Mouse (Mus musculus) lung, postnatal 36 days (tissue): Measurements from ENCODE around the gene Osr1.

Experiments
- DNase-seq: peaks from one replicate; pipeline ENCODE4 v3.0.0; 2022; ENCODE audit warnings: mixed read lengths

The Osr1 gene

DNA sequence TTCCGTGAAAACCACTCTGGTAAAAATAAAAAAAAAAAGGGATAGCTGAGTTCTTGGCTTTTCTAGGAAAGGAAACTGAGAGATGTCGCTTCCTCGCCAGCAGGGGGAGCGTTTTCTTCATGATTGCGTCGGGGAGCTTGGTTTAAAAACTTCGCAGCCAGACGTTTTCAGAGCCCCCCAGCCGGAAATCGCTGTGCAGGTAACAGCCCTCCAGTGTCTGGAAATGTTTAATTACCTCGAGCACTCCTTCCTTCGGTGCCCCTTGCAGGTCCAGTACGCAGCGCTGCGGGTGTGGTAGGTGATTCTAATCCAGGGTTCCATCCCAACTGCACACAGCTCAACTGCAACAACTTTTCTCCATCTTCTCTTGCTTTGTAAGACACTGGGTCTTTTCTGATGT, at the start of gene Osr1:
Gene Osr1 (plus strand): TSS at position 146 of the 400 bp plus-strand sequence.
- peak; percentile 57 for DNase-seq

DNA sequence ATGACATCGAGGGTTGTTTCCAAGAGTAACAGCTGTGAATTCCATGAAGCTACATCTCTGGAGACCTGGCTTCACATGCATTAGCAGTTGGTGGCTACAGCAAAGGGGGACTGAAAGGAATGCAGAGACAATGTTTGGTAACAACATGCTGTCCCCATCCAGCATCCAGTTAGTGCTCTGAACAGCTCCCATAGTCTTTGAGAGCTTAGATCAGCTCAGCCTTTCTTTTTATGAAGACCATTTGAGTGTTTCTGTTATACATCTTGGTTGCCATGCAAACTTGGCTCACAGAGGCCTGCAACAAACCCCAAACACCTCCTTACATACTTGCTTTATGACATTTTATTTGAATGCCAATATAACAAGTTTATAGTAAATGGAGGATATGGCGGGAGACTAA, 19.6 kb upstream of the Osr1 start:
- no peak for DNase-seq

DNA sequence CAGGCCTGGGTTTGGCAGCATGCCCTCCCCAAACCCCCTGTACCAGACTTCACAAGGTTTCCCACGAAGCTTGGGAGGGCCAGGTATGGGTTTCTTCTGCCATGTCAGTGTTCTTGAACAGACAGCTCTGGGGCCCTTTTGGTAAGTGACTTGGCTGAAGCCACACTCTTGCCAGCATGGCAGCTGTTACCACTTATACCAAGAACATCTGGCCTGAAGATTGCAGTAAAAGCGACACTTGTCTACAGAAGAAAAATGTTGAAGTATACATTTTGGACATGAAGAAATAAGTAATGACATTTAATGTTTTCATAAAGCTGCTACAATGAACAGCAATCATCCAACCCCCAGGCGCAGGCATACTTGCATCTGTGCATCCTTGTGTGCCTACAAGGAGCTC, 5.0 kb upstream of the Osr1 start:
- DNase-seq = no peak

DNA sequence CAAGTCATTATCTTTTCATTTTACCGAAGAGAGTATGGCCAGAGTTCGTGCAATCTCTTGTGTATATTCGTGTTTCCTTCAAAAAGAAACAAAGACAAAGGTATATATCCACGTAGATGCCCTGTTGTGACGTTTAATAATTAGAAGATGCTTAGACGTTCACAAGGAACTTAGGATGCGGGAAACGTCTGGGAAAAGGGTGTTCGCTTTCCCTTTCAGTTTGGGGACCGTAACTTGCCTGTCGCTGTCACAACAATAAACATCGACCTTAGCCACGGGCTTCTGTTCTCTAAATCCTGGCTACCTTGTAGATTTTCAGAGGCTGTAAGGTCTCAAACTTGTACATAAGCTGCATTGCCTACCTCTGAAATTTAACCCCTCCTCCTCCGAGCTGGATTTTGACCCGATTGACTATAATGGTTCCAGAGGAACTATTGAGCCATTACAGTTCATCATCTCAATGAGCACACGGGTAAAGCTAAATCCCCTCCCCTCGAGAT, 630 bp downstream of the Osr1 start:
- DNase-seq = no peak

DNA sequence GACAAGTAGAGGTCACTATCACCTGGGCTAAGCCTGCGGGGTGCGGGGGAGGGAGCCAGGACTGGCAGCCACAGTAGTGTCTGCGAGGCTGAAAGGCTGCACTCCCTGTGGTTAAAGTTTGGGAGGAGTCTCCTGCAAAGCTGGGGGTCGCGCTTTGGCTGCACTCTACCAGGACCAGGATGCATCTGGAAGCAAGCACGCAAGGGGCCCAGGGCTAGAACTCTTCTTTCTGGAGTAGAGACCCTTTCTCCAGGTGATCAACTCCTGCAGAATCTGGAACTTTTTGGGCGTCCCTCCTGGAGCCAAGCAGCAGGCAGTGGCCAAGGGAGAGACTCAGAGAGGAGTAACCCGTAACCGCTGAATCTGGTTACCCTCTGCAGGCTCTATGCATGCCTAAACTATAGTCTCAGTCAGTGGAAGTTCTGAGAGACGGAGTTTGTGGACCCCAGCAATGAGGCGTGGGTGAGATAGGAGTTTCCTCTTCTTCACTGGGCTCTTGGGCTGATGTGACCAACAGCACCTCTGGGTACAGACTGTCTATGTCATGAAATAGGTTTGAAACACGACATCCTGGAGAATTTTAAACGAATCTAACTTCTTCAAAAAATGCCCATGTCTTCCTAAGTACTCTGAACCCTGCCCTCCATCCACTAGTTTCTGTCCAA, 1.5 kb downstream of the Osr1 start:
- DNase-seq = no peak

DNA sequence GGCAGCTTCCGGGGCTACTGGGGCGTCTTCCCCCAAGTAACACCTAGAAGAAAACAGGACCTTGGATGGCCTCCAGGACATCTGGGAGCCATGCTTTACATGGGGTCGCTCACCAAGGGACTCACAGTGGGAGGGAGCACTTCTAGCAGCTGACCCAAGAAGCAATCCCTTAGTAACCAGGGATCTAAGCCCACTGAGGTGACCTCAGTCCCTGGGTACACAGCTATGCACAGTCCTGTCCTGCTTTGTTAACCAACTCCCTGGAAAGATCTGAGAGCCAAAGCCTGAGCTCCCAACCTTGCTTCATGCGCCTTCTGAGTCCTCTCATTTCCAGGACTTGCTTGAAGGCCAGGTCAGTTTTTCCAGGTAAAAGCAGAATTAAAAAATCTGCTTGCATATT, 2.1 kb downstream of the Osr1 start:
- no peak for DNase-seq

DNA sequence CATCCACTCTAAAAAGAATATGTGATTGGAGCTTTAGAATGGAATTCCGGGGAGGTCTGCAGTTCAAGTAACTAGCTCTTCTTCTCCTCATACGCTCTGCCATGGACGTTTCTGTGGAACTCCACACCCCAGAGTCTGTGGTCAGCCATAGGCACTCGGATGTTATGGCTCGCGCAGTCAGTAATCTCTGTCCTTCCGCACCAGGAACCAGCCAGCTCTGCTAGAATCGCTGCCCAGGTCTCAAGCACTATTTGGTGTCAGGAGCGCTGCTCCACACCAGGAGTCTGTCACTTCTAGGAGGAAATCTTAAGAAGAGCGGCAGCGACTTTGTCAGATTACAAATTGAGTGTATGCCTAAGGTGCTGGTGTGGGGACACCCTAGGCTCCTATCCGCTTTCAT, 3.8 kb downstream of the Osr1 start:
- DNase-seq = no peak

DNA sequence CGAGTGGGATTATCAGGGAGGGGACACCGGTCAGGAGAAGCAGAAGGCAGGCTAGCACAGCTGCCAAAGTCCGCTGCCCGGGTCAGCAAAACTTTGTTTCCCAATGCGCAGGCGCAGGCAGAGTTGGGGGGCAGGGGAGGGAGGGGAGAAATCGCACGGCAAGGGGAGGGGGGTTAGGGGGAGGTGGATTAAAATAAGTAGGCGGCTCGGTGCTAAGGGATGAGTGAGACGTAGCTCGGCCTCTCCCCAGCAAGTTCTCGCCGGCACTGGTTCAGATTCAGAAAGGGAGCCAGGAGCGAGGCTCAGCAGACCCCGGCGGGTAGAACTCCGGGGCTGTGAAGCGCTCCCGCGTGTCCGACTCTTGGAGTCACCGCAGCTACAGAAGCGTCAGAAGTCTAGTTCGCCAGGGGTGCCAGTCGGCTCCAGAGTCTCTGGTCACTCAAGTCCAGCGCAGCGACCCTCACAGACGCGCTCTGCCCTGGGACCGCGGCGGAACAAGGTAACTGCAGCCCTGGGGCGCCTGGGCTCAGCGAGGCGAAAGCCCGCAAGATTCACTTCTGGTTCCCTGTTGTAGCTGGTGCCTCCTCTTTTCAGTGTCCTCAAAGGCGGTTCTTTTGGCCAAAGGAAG, 4.4 kb downstream of the Osr1 start:
- DNase-seq = peak; percentile 30

DNA sequence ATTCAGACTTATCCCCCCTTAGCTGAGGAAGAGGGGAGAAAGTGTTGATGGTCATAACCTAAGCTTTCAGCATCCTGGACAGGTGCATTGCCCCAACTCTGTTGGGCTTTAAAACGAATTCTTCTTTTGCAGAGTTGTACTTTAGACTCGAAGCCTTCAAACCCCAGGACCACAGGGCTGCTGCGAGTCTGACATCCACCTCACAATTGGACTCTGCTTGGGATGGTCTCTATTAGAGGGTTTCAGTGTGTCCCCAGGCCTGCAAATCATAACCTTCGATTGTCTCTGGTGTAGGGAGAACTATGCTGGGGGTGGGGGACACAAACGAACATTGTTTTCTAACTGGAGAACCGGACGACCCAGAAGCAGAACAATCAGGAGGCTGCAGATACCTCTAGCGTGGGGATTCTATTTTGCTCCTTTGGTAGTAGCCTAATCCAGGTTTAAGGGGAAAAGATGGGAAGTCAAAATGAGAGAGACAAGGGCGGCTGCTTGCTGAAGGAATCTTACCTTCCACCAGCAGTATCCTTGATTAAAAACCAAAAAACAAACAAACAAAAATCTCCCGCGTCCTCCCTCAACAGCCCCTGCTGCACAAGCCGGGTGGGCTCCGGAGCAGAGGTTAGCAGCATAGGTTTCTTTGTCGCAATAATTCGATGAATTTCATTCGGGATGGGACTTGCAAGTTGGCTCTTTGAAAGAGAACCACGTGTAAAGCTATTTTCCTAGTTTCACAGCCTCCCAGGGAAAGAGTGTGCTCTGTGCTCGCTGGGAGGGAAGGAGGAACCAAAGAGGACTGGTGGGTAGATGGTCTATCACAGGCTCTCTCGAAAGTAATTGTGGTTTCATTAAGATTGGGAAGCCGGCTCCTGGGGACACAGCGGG, 5.5 kb downstream of the Osr1 start:
- DNase-seq = no peak

DNA sequence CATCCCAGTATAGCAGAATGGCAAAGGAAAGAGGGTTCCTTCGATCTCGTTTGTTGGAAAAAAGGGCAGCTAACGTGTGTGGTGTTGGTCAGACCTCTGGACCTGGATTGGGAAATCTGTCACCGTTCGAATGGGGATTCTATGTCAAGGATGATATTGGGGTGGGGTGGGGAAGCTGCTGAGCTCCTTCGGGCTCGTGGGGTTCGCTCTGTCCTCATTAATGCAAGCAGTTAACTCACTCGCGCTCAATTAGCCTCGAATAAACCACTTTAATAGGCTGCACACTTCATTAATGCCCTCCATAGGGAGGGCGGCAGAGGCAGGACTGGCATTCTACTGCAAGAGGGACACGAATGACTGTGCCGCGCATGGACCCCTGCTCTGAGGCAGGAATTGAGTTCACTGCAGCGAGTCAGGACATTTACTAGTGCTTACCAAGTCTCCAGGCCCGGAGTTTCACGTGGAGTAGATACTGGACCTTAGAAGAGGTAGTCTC, 6.2 kb downstream of the Osr1 start:
- no peak for DNase-seq

DNA sequence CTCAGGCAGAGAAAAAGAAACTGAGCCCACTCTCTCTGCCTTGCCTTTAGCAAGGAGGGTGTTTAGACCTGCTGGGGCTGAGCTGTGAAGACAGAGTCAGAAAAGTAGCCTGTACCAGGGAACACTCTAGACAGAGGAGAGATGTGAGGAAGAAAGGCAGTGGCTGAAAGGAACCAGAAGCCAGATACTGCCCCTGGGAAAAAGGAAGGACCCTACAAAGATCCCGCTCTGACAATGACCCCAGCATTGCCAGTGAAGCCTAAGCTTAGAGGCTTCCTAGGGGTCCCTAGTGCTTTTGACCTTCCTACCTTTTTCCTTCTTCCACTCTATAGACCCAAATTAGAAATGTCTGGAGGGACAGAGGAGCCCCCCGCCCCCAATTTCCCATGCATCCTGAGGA, 7.7 kb downstream of the Osr1 start:
- no peak for DNase-seq

DNA sequence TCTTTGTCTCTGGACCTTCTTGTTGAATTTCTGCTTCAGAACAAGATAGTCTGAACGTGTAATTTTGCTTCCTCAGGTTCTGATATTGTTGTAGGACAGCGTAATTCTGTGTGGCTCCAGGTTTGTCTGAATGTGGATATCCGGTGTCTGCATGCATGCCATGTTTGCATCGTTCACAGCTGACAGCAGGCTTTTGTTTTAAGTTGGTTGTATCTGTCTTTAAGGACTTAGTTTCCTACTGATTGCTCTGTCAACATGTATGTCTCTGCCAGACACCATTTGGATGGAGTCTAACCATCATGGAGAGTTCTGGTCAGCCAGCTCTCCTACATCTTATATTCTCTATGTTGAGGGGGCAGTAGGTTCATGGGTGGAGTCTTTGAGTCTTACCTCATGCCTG, 8.7 kb downstream of the Osr1 start:
- DNase-seq = no peak

DNA sequence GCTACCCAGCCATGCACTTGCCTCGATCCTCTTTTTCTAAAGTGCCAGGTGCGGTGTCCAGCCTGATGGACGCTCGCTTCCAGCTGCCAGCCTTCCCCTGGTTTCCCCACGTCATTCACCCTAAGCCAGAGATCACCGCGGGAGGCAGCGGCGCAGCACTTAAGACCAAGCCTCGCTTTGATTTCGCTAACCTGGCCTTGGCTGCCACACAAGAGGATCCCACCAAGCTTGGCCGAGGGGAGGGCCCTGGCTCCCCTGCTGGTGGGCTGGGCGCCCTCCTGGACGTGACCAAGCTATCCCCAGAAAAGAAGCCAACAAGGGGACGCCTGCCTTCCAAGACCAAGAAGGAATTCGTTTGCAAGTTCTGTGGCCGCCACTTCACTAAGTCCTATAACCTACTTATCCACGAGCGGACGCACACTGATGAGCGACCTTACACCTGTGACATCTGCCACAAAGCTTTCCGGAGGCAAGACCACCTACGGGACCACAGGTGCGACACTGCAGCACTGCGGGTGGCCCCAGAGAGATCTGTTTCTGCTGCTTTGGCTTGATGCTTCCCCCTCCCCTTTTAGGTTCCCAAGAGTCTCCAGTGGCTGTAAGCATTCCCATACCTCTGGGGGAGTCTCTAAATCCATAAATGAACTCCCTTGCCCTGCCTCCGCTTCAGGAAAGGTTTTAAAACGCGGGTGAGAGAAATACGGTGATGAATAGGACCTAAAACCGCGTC, 9.6 kb downstream of the Osr1 start:
- no peak for DNase-seq

DNA sequence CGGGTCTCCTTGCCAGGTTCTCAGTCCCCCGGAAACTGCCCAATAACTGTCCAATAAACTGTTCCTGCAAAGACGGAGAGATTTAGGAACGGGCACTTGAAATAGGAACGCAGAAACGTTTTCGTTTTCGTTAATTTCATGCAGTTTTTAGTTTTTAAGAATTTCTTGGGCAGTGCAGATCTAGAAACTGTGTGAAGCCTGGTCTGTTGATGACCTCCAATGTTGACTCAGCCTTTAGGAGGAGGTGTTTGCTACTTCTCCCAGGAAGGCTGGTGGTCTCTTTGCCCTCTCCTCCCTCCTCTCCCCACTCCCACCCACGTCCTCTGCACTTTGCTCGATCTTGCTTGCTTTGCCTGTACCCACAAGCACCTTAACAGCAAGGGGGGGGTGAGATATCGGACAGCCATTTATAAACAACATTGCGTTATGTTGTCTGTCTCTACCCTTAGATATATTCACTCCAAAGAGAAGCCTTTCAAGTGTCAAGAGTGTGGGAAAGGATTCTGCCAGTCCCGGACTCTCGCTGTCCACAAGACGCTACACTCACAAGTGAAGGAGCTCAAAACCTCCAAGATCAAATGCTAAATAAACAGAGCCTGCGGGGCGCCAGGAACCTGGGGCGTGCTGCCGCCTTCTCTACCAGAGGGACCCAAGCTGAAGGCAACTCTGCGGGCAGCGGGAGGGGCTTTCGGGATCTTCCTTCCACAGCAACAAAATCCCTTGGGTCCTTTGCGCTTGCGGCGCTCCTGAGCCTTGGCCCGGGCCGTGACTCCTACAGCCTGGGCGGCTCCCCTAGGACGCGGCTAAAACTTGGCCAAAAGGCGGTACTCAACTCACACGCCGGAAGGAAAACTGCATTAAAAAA, 10.4 kb downstream of the Osr1 start:
- DNase-seq = peak; percentile 16

DNA sequence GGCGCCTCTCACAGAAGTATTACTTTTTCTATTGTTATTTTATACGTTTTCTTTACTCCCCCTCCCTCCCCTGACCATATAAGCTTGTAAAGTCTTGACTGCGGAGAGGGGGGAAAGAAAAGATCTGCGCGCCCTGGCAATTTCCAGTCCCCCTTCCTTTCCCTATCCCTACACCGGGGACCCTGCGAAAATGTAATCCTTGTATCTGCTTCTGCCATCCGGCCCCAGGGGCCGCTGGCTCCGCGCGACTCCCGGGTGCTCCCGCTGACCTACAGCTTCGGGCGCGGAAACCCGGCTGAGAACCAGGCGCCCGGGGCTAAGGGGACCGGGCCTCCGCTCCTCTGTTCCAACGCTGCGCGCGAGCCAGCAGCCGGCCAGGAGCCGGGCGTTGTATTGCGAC, 11.1 kb downstream of the Osr1 start:
- no peak for DNase-seq

DNA sequence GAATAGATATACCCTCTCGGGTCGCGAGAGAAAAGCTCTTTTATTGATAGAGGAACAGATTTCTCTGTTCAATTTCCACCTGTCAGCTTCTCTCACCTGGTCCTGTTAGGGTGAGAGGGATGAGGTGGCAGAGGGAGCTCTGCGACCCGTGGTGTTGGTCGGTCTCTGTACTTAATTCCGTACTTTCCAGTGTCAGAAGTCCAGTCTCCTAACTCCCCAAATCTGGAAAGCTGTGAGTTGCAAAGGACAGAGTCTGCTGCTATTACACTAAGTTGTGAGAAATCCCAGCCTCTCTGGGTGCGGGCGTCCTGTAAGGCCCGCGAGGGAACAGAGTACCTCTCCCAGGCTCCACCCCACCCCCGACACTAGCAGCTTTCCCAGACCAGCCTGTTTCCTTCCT, 11.6 kb downstream of the Osr1 start:
- DNase-seq = no peak

DNA sequence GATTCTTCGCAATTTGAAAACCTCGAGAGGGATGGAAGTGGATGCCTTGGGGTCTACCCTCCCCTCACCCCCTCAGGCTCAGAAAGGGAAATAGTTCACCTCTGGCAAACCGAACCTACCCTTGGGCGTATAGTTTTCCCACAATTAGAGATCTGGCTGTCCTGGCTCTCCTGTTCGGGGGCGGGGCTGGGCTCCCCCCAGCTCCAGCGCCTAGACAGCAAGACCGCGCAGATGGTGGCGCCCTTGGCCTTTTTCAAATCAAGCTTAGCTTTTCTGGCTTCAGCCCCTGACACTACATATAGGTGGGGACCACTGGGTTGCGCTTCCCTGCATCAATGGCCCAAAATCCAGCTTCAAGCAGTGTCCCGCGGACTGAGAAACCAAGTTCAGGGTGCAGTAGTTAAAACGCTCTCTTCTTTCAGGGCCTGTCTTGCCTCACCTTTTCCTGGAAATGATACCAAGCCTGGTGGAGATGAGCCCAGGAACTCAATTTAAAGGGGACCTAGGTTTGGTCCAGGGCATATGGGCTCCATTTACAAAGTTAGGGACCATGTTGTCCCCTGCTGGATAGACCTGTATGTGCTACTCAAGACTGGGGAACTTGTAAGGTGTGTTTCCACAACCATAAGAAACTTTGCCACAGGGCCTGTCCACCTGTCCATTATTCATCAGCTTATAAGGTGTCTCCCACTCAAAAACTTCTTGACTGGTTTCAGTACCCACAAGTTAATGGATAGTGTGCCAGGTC, 12.5 kb downstream of the Osr1 start:
- DNase-seq = no peak

DNA sequence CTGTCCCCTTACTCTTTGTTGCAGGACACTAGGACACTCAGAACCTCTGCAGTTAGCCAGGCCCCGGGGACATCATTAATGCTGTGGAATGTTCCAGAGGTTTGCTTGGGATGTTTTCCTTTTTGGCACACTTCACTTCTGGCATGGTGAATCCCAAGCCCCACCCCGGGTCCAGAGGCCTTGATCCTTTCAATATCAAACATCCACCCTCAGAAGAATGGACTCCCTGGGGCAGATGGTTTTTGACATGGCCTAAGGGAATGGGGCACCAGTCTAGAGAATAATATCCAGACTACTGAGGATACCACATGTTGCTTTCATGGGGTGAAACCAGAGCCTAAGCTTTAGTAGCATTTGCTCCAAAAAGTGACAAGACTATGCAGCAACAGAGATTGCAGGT, 13.5 kb downstream of the Osr1 start:
- no peak for DNase-seq

DNA sequence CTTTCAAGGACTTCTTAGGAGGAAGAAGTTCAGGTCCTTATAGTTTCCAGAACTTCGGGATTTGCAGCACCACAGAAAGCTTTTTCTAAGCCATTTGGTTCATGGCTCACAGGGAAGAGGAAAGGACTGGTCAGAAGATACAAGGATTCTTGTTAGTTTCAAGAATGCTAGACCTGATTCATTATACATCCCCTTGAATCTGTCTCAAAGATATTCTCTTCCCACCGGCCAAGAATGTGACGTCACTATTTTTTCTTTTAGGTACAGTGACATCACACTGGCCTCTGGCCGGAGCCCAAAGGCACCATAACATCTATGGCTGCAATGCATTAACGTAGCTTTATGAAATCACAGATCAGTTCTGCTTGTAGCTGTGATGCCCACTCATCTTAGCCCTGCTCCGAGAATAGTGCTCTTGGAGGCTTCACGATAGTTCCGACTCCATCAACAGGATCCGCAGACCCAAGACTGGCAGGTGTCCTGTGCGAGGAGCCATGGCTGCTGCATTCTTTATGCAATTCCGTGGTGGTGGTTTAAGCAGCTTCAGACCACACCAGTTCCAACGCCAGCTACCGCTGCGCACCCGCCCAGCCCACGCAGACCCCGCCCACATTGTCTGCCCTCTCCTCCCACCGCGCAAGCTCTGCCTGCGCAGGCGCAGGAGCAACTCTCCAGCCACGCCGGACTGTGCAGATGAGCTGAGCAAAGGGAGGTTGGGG, 14.6 kb downstream of the Osr1 start:
- peak; percentile 80 for DNase-seq

DNA sequence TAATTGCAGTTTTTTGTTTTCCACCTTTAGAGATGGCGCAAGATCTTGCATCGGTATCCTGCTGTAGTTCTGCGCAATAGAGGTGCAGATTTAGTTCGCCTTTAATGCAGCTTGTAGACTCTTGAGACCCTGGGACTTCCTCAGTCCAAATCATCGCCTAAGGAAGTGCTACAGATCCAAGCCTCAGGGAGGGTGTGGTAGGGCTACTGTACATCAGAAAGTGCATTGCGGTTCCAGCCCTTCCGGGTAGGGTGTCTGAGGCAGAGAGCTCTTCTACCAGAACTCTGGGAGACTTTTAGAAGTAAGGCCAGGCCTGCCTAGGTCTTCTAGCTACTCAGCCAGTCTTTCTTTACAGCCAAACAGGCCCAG, 15.2 kb downstream of the Osr1 start:
- DNase-seq = no peak

DNA sequence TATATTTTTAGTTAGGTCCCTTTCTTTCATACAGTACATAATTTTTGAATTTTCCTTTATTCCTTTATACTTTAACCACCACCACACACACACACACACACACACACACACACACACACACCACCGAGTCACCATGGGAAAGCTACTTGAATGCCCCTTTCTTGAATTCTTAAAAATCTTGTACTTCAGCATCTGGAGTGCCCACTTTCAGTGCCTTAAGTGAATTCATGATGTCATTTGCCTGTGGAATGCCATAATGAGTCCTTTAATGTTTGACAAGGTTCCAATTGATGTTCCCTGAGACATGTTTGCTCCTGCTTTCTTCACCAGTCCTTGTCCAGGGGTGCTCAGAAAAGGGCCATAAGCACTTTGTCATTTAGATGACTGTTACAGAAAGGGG, 17.8 kb downstream of the Osr1 start:
- peak; percentile 38 for DNase-seq
